In the genomic region with DNA sequence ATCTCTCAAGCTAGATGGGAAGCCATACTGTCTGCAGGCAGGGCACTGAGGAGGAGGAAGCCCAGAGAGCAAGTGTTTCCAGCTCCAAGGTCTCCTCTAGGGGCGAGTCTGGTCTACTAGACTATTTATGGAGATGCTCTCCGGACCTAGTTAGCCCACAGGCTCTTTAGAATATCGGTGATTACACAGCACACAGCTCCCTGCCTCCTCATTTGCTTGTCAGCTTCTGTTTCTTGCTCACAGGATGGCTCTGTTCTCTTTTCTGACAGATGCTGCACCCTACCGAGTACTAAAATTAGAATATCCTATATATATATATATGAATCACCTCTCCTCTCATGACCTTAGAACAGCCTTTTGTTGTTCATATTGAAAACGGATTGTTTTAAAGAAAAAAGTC, we compare ENCODE assay signal across 17 mouse cellular contexts. TPM values are rescaled to one million over a fixed set of nuclear protein-coding genes. Genes with fewer than 3 reads are reported as not detected.
A peak's percentile ranks its signal among the peaks of the same experiment; 100 is the strongest.
DNase-seq lines count a peak whose midpoint lies in the region; ATAC-seq lines count a peak whose summit lies in the region.
"Had no signal": no experiment of that assay in that cellular context is flagged by ENCODE, and none has a peak within 500 bp of the region (broad histone marks: within the 10 kb centered on the region; RNA-seq: fewer than 3 reads in every experiment).

No protein-coding gene starts in this region.

- DNase-seq in hindbrain, embryonic 14.5 days (ENCODE audit: low spot score), result peak; percentile 20
- no peak for DNase-seq in hindbrain, embryonic 10.5 days (ENCODE audit: low spot score)
- DNase-seq in cerebellum, adult 18-20 months, result peak; percentile 46 to 62
- peak; percentile 63 to 65 for DNase-seq in frontal cortex, adult 2 months (ENCODE audit: extremely low spot score in 1 of 2, low spot score in 1 of 2)
- DNase-seq in right cerebral cortex, adult 2 months (ENCODE audit: low spot score in 2 of 2), result peak; percentile 20 to 45
- DNase-seq in adrenal gland, postnatal 14 days, result no peak
- no peak for DNase-seq in embryonic facial prominence, embryonic 10.5 days (ENCODE audit: low spot score)
- DNase-seq: B cell, adult 2 months; kidney, adult 8-10 months; lung, postnatal 10 days; thymus, adult 18-20 months had no signal

- no peak overlapping the region for H3K4me3 ChIP-seq in hindbrain, embryonic 14.5 days (replicated peaks; ENCODE audit: low read length)
- no peak overlapping the region for H3K4me3 ChIP-seq in hindbrain, embryonic 10.5 days
- H3K4me3 ChIP-seq in kidney, embryonic 15.5 days (replicated peaks), result no peak overlapping the region
- no peak overlapping the region for H3K4me3 ChIP-seq in embryonic facial prominence, embryonic 10.5 days
- H3K4me3 ChIP-seq: midbrain, embryonic 10.5 days had no signal

- no peaks in the 10 kb centered on the region for H3K9me3 ChIP-seq in hindbrain, embryonic 14.5 days (ENCODE audit: control insufficient read depth, low read length)
- H3K9me3 ChIP-seq in hindbrain, embryonic 10.5 days, result no peaks in the 10 kb centered on the region
- no peaks in the 10 kb centered on the region for H3K9me3 ChIP-seq in kidney, embryonic 15.5 days (replicated peaks)
- no peaks in the 10 kb centered on the region for H3K9me3 ChIP-seq in embryonic facial prominence, embryonic 10.5 days
- H3K9me3 ChIP-seq: G1E; midbrain, embryonic 10.5 days had no signal

- ATAC-seq in hindbrain, embryonic 14.5 days (ENCODE audit: low FRiP score), result no peak
- ATAC-seq in kidney, embryonic 15.5 days (replicated peaks; ENCODE audit: low FRiP score), result no peak

- no peaks in the 10 kb centered on the region for H3K27me3 ChIP-seq in hindbrain, embryonic 14.5 days (ENCODE audit: control insufficient read depth, insufficient read depth, low read length)
- no peaks in the 10 kb centered on the region for H3K27me3 ChIP-seq in hindbrain, embryonic 10.5 days (ENCODE audit: insufficient read depth, poor library complexity, severe bottlenecking)
- H3K27me3 ChIP-seq in kidney, embryonic 15.5 days, result no peaks in the 10 kb centered on the region
- no peaks in the 10 kb centered on the region for H3K27me3 ChIP-seq in embryonic facial prominence, embryonic 10.5 days (replicated peaks; ENCODE audit: low read depth, poor library complexity, severe bottlenecking)

- H3K27ac ChIP-seq in hindbrain, embryonic 14.5 days, result no peak overlapping the region
- H3K27ac ChIP-seq in hindbrain, embryonic 10.5 days, result no peak overlapping the region
- H3K27ac ChIP-seq in kidney, embryonic 15.5 days, result no peak overlapping the region
- no peak overlapping the region for H3K27ac ChIP-seq in embryonic facial prominence, embryonic 10.5 days (replicated peaks)
- H3K27ac ChIP-seq: midbrain, embryonic 10.5 days had no signal

- no peaks in the 10 kb centered on the region for H3K36me3 ChIP-seq in hindbrain, embryonic 14.5 days (replicated peaks; ENCODE audit: control insufficient read depth, insufficient read depth)
- H3K36me3 ChIP-seq in hindbrain, embryonic 10.5 days, result no peaks in the 10 kb centered on the region
- H3K36me3 ChIP-seq in kidney, embryonic 15.5 days, result no peaks in the 10 kb centered on the region
- no peaks in the 10 kb centered on the region for H3K36me3 ChIP-seq in embryonic facial prominence, embryonic 10.5 days (replicated peaks)
- H3K36me3 ChIP-seq: G1E; midbrain, embryonic 10.5 days had no signal

- no peak overlapping the region for H3K9ac ChIP-seq in hindbrain, embryonic 14.5 days
- no peak overlapping the region for H3K9ac ChIP-seq in kidney, embryonic 15.5 days

- 67% methylated on average over 5 of the region's 5 CpGs for WGBS in hindbrain, embryonic 14.5 days
- 83% methylated on average over 5 of the region's 5 CpGs for WGBS in hindbrain, embryonic 10.5 days
- WGBS in kidney, embryonic 15.5 days, result 78% methylated on average over 5 of the region's 5 CpGs
- WGBS in embryonic facial prominence, embryonic 10.5 days, result 77% methylated on average over 5 of the region's 5 CpGs

- H3K4me1 ChIP-seq in hindbrain, embryonic 14.5 days (replicated peaks; ENCODE audit: control insufficient read depth, insufficient read depth, low read length), result no peaks in the 10 kb centered on the region
- H3K4me1 ChIP-seq in hindbrain, embryonic 10.5 days (replicated peaks), result no peaks in the 10 kb centered on the region
- no peaks in the 10 kb centered on the region for H3K4me1 ChIP-seq in kidney, embryonic 15.5 days
- no peaks in the 10 kb centered on the region for H3K4me1 ChIP-seq in embryonic facial prominence, embryonic 10.5 days
- H3K4me1 ChIP-seq: midbrain, embryonic 10.5 days had no signal

- H3K4me2 ChIP-seq in hindbrain, embryonic 14.5 days (replicated peaks), result no peak overlapping the region
- H3K4me2 ChIP-seq in kidney, embryonic 15.5 days, result no peak overlapping the region
- H3K4me2 ChIP-seq: heart, embryonic 11.5 days had no signal

RNA-seq across cellular contexts. Expression of a gene that starts 33.3 kb away (rescaled TPM):
- 3.6 and 4.0 TPM in 2 replicates for polyA plus RNA-seq in hindbrain, embryonic 14.5 days (2014; fragmentation: Nextera tagmentation; extraction: Ambion mirVana)
- polyA plus RNA-seq in hindbrain, embryonic 10.5 days (2016; fragmentation: Nextera tagmentation; extraction: Ambion mirVana), result 3.4 and 7.9 TPM in 2 replicates
- polyA plus RNA-seq in frontal cortex, adult 2 months (2012; rRNA removed), result 10.4 and 15.2 TPM in 2 replicates
- 8.5 and 8.6 TPM in 2 replicates for polyA plus RNA-seq in kidney, embryonic 15.5 days (2015; fragmentation: Nextera tagmentation; extraction: Ambion mirVana)
- 0.33 and 1.6 TPM in 2 replicates for total RNA-seq in adrenal gland, postnatal 14 days (2021)
- 4.6 and 4.9 TPM in 2 replicates for polyA plus RNA-seq in embryonic facial prominence, embryonic 10.5 days (2016; fragmentation: Nextera tagmentation; extraction: Ambion mirVana)
- total RNA-seq: hematopoietic stem cell, adult 5-6 weeks; liver, adult 2 months had no signal
- polyA plus RNA-seq: G1E; liver, adult 2 months had no signal

Comparison
In these comparisons a context has a peak if more than half of its experiments do, and no peak if none do; other contexts are left out.
1. DNase-seq: peak in hindbrain, embryonic 14.5 days (single experiment), cerebellum, adult 18-20 months (2 of 2), frontal cortex, adult 2 months (2 of 2) and right cerebral cortex, adult 2 months (2 of 2); none in hindbrain, embryonic 10.5 days (single experiment), adrenal gland, postnatal 14 days (single experiment) and embryonic facial prominence, embryonic 10.5 days (single experiment).